Mouse (Mus musculus) liver, embryonic 14.5 days (tissue): ENCODE measurements around the gene AI661453.
A peak's percentile ranks its signal among the peaks of the same experiment; 100 is the strongest.

Source experiments
- CTCF ChIP-seq: IDR thresholded peaks from 2 replicates; pipeline ENCODE4 v1.5.1; 2016; ENCODE audit warnings: antibody characterized with exemption, low read depth, control low read depth
- EP300 ChIP-seq: IDR thresholded peaks from 2 replicates; pipeline ENCODE4 v1.6.1; 2016; ENCODE audit warnings: antibody characterized with exemption, low read depth

DNA sequence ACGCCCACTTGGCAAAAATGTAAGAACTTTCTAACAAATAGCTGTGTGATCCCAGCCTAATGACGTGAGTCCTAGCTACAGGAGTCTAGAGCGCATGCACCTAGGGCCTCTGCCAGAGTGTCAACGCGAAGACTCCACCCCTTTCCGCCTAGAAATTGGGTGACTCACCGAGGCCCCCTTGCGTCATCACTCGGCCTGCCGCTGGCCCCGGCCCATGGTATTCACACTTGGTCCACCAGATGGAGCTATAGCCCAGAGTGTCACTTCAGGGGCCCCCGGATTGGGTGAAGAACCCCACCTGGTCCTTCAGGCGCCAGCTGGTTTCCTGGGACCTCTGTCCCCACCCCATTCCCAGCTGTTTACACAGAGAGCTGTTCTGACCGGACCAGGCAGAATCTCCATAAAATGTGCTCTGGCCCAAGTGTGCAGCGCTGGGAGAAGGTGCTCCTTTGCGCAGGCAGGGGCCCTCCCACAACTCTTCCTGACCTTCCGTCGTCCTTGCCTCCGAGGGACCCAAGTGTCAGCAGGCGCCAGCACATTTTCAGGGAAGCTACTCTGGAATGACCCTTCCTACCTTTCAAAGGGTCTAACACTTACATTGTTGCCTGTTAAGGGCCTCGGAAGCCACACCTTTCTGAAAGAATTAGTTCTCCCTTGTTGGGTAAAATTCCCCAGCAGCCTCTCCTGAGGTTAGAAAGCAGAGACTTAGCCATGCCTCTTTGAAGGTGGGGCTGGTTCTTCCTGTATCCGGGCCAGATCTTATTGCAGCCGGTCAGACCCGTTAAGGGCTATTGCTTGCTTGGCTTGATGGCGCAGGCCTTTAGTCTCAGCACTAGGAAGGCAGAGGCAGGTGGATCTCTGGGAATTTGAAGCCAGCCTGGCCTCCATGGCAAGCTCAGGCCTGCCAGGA, 75.0 kb downstream of the AI661453 start:
- TF ChIP-seq CTCF (peak; percentile 99), EP300 (peak; percentile 74)
